Mouse (Mus musculus) lung, postnatal 0 days (tissue): Measurements from ENCODE around the gene Gm49601. TPM values are rescaled to one million over a fixed set of nuclear protein-coding genes. Genes with fewer than 3 reads are reported as not detected.

Experiments
- ATAC-seq: fragments of 200-750 bp; cut with Nextera tagmentation; 2 replicates; pipeline ENCODE4 v1.8.0; 2017; ENCODE audit warnings: moderate library complexity
- DNase-seq: peaks from one replicate; pipeline ENCODE4 v3.0.0-alpha.2; 2016; ENCODE audit warnings: low spot score
- H3K27ac ChIP-seq: fragments of 300-500 bp; sonication (generic); 2 replicates; pipeline ENCODE4 v1.5.1; 2014; ENCODE audit warnings: antibody characterized with exemption, mild to moderate bottlenecking, low read length, mixed read lengths
- H3K27me3 ChIP-seq: fragments of 300-500 bp; sonication (generic); replicated peaks from 2 replicates; pipeline ENCODE4 v1.6.1; 2014; ENCODE audit warnings: low read length, mixed read lengths; ENCODE audit not compliant: insufficient read depth
- H3K36me3 ChIP-seq: fragments of 300-500 bp; sonication (generic); 2 replicates; pipeline ENCODE4 v1.6.1; 2014; ENCODE audit warnings: low read length, mixed read lengths; ENCODE audit not compliant: insufficient read depth
- H3K4me1 ChIP-seq: fragments of 300-500 bp; sonication (generic); 2 replicates; pipeline ENCODE4 v1.6.1; 2014; ENCODE audit warnings: antibody characterized with exemption, low read depth, low read length, mixed read lengths; ENCODE audit not compliant: insufficient read depth
- H3K4me2 ChIP-seq: fragments of 300-500 bp; sonication (generic); replicated peaks from 2 replicates; pipeline ENCODE4 v1.6.1; 2014; ENCODE audit warnings: low read depth, mild to moderate bottlenecking, low read length, moderate library complexity, mixed read lengths
- H3K4me3 ChIP-seq: fragments of 300-500 bp; sonication (generic); 2 replicates; pipeline ENCODE4 v1.5.1; 2014; ENCODE audit warnings: low read depth, low read length
- H3K9ac ChIP-seq: fragments of 300-500 bp; sonication (generic); replicated peaks from 2 replicates; pipeline ENCODE4 v1.6.1; 2014; ENCODE audit warnings: low read depth, mild to moderate bottlenecking
- H3K9me3 ChIP-seq: fragments of 300-500 bp; sonication (generic); 2 replicates; pipeline ENCODE4 v1.6.1; 2016; ENCODE audit warnings: low read length, mixed read lengths
- CTCF ChIP-seq: IDR thresholded peaks from 2 replicates; pipeline ENCODE4 v1.5.1; 2016; ENCODE audit warnings: antibody characterized with exemption, mild to moderate bottlenecking
- EP300 ChIP-seq: IDR thresholded peaks from 2 replicates; pipeline ENCODE4 v1.6.1; 2016; ENCODE audit warnings: antibody characterized with exemption, mild to moderate bottlenecking, control low read depth
- WGBS: fragments of 180-500 bp; shearing (Covaris S2); extraction: QIAGEN DNeasy Blood & Tissue Kit; methylation state at CpG from one replicate; pipeline ENCODE4 v1.1.7; 2014; 5-methylcytosine and 5-hydroxymethylcytosine counted together
- polyA plus RNA-seq: library from polyadenylated mRNA; unstranded; fragments of >200 nt; fragmentation: Nextera tagmentation; extraction: Ambion mirVana; gene quantifications from 2 replicates; pipeline ENCODE4 v1.2.1, GENCODE M21; 2015

Gene Gm49601
- polyA plus RNA-seq, 1 experiment from 2014 or later, result 2.2 TPM

DNA sequence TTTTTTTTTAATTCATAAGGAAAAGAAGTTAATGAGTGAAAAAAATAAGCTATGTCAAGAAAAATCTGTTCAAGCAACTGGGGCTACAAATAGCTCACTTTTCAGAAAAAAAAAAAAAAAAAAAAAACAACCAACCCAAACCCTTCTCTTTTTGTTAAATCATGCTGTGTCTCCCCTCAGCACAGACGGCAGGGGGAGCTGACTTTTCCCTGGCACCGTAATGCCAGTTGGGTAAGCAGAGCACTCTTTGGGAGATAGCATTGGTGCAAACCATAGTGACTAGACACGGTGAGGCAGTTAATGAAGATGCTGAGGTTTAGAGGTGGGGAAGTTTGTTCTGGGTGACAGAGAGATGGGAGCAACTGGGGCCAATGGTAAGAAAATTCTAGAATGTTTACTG is 5.8 kb upstream of the Gm49601 start:
- no peak overlapping the region for H3K9ac ChIP-seq
- no peak overlapping the region for H3K27ac ChIP-seq
- peaks cover 3% of the 10 kb centered on the region; the same call in 1 of the 2 replicates for H3K27me3 ChIP-seq
- no peak for DNase-seq
- peak; percentile 48 for TF ChIP-seq CTCF
- no peak for TF ChIP-seq EP300
- H3K4me2 ChIP-seq, result no peak overlapping the region
- H3K9me3 ChIP-seq, result no peaks in the 10 kb centered on the region
- no peaks in the 10 kb centered on the region for H3K36me3 ChIP-seq
- no peak for ATAC-seq
- WGBS, result 49% methylated on average over 3 of the region's 3 CpGs
- no peak overlapping the region for H3K4me3 ChIP-seq
- no peaks in the 10 kb centered on the region for H3K4me1 ChIP-seq

DNA sequence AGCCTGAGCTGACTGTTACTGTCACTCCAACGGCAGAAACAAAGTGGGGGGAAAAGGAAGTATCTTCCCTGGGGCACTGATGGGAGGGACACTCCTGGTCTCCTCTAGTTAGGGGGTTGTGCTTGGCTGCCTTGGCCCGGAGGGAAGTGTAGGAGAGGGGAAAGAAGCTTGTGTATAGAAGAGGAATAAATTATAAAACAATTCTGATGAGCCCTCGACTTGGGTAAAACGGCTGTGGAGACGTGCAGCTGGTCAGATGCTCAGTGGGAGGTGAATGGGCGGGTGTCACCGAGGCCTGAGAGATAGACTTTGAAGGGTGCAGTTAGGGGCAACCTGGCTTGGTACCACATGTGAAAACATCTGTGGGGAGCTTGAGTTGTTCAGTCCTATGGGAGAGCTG is 4.9 kb upstream of the Gm49601 start:
- H3K4me3 ChIP-seq, result no peak overlapping the region
- H3K4me1 ChIP-seq, result 0 out of 2 replicates have a peak, but pooled peaks cover under 1% of the 10 kb centered on the region
- no peaks in the 10 kb centered on the region for H3K36me3 ChIP-seq
- H3K27ac ChIP-seq, result no peak overlapping the region
- 50% methylated on average over 7 of the region's 7 CpGs for WGBS
- no peak overlapping the region for H3K9ac ChIP-seq
- no peak for TF ChIP-seq CTCF
- no peak for TF ChIP-seq EP300
- H3K27me3 ChIP-seq, result peaks cover 3% of the 10 kb centered on the region; the same call in 1 of the 2 replicates
- ATAC-seq, result no peak
- no peak for DNase-seq
- H3K9me3 ChIP-seq, result no peaks in the 10 kb centered on the region
- H3K4me2 ChIP-seq, result no peak overlapping the region

GRCm38 (mm10) chr16:18630291-18630690 is 4.1 kb upstream of the Gm49601 start:
- TF ChIP-seq EP300 (no peak), CTCF (no peak)
- Histone ChIP-seq H3K4me1 (0 out of 2 replicates have a peak, but pooled peaks cover 5% of the 10 kb centered on the region), H3K4me3 (peak overlapping the region; percentile 62; the same call in 1 of the 2 replicates), H3K36me3 (no peaks in the 10 kb centered on the region), H3K27me3 (peaks cover 8% of the 10 kb centered on the region; the same call in 1 of the 2 replicates), H3K27ac (no peak overlapping the region), H3K4me2 (peak overlapping the region; percentile 99), H3K9ac (no peak overlapping the region), H3K9me3 (no peaks in the 10 kb centered on the region)
- DNase-seq (no peak), ATAC-seq (no peak)
- 41% methylated on average over 5 of the region's 5 CpGs for WGBS

DNA sequence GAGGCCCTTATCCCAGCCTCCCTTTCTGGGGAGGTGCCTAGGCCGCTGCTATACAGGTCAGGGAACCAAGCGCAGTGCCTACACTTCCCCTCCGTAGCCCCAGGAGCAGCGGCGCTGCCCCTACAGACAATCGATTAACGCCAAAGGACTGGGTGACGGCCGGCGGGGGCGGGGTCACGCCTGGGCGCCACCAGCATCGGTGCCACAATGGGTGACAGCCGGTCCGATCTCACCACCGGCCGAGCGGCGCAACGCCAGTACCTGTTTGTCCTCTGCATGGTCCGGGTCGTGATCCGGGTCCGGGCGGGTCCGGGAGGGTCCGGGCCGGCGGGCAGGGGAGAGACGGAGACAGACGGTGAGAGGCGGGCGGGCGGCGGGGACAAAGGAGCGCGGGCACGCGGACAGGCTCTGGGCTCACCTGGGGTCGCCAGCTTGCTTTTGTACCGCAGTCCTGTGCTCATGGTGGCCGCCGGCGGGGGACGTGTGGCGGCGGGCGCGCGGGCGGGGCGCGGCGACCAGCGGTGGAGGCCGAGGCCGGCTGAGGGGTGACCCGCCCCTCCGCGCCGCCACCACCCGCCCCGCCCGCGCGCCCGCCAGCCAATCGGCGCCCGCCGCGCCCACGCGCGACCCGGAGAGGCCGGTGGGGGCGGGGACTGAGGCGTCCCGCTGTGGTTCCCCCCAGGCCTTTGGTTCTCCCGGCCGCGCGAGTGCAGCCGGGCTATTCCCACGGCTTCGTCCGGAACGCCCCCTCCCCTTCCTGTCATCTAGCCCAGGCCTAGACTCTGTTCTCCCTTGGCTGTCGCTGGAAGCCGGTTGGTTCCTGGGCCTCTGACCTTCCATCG is 3.4 kb upstream of the Gm49601 start, which contains the start of gene Sept5:
Gene Sept5, minus strand, starts transcription at position 565 of the 842 bp plus-strand sequence.
- H3K27ac ChIP-seq, result no peak within 1 kb of the TSS

GRCm38 (mm10) chr16:18628948-18629340 is 2.7 kb upstream of the Gm49601 start:
- Histone ChIP-seq H3K27me3 (peaks cover 15% of the 10 kb centered on the region; the same call in 1 of the 2 replicates), H3K4me3 (peak overlapping the region; percentile 62; the same call in 1 of the 2 replicates), H3K27ac (no peak overlapping the region), H3K4me2 (peak overlapping the region; percentile 99), H3K9ac (no peak overlapping the region), H3K9me3 (no peaks in the 10 kb centered on the region), H3K36me3 (no peaks in the 10 kb centered on the region), H3K4me1 (0 out of 2 replicates have a peak, but pooled peaks cover 5% of the 10 kb centered on the region)
- no peak for TF ChIP-seq EP300
- no peak for TF ChIP-seq CTCF
- ATAC-seq, result no peak
- 24% methylated on average over 2 of the region's 2 CpGs for WGBS
- DNase-seq, result no peak

More for the DNA sequence above, 3.4 kb upstream of the Gm49601 start, which contains the start of gene Sept5:
- Histone ChIP-seq H3K4me3 (peak within 1 kb of the TSS; percentile 62), H3K9me3 (no peaks in the 10 kb centered on the region), H3K9ac (peak within 1 kb of the TSS; percentile 62), H3K4me2 (peak within 1 kb of the TSS; percentile 99), H3K36me3 (no peaks in the 10 kb centered on the region), H3K27me3 (peaks cover 14% of the 10 kb centered on the region; the same call in 1 of the 2 replicates), H3K4me1 (0 out of 2 replicates have a peak, but pooled peaks cover 5% of the 10 kb centered on the region)
- ATAC-seq, result peak; percentile 72
- DNase-seq, result peak; percentile 62
- no peak for TF ChIP-seq EP300
- TF ChIP-seq CTCF, result no peak
- WGBS, result 2% methylated on average over 31 of the region's 93 CpGs

- H3K36me3 ChIP-seq, result no peaks in the 10 kb centered on the region
- H3K4me2 ChIP-seq, result peak overlapping the region; percentile 99
- no peak overlapping the region for H3K27ac ChIP-seq
- 79% methylated on average over 7 of the region's 7 CpGs for WGBS
- ATAC-seq, result no peak
- 0 out of 2 replicates have a peak, but pooled peaks cover 5% of the 10 kb centered on the region for H3K4me1 ChIP-seq
- no peak for TF ChIP-seq EP300
- TF ChIP-seq CTCF, result no peak
- no peak for DNase-seq
- H3K9me3 ChIP-seq, result no peaks in the 10 kb centered on the region
- H3K27me3 ChIP-seq, result peaks cover 15% of the 10 kb centered on the region; the same call in 1 of the 2 replicates
- H3K4me3 ChIP-seq, result peak overlapping the region; percentile 62; the same call in 1 of the 2 replicates
- H3K9ac ChIP-seq, result no peak overlapping the region
Observed at GRCm38 (mm10) chr16:18628206-18628947, 2.1 kb upstream of the Gm49601 start.
